Mouse (Mus musculus) bone marrow, adult 2 months (tissue): ENCODE measurements around the gene Ankrd54.

ENCODE experiments used
- CTCF ChIP-seq: fragments of 200-500 bp; IDR thresholded peaks from 2 replicates; pipeline ENCODE4 v1.5.1; 2011; ENCODE audit warnings: low read length, control low read depth; ENCODE audit not compliant: control insufficient read depth, insufficient read depth
- POLR2A ChIP-seq: fragments of 200-500 bp; IDR thresholded peaks from 2 replicates; pipeline ENCODE4 v1.6.1; 2011; ENCODE audit warnings: low read depth, mild to moderate bottlenecking, control low read depth, low read length, borderline replicate concordance; ENCODE audit not compliant: control insufficient read depth

DNA sequence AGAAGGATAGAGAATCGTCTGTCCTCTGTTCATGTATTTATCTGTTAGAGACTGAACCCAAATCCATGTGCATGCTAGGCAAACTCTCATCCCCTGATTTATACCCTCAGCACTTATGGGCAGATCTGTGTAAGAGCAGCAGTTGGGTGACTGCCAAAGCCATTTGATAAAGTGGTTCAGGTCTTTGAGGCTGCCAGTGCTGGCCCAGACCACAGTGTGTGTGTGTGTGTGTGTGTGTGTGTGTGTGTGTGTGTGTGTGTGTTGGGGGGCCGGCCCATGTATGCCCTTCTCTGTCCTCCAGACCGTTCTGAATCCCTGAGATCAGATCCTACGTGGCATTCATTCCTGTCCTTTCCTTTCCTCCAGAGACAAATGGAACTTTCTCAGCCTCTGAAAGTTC, 49.1 kb upstream of the Ankrd54 start:
- TF ChIP-seq CTCF (no peak), POLR2A (no peak)
